Mouse (Mus musculus) right cerebral cortex, postnatal 4 days (tissue): ENCODE measurements at regions not wholly inside any gene's neighbourhood (a gene's known extent, or its start where the extent isn't known, plus 50 kb on each side); places are given as distances from the start of the nearest gene placed in this dataset.

ENCODE experiments used
- DNase-seq: peaks from one replicate; pipeline ENCODE4 v3.0.0-alpha.2; 2022

- DNase-seq, result peak; percentile 88
Observed at GRCm38 (mm10) chr16:30008451-30009357, 55.5 kb upstream of the Hes1 start.

DNA sequence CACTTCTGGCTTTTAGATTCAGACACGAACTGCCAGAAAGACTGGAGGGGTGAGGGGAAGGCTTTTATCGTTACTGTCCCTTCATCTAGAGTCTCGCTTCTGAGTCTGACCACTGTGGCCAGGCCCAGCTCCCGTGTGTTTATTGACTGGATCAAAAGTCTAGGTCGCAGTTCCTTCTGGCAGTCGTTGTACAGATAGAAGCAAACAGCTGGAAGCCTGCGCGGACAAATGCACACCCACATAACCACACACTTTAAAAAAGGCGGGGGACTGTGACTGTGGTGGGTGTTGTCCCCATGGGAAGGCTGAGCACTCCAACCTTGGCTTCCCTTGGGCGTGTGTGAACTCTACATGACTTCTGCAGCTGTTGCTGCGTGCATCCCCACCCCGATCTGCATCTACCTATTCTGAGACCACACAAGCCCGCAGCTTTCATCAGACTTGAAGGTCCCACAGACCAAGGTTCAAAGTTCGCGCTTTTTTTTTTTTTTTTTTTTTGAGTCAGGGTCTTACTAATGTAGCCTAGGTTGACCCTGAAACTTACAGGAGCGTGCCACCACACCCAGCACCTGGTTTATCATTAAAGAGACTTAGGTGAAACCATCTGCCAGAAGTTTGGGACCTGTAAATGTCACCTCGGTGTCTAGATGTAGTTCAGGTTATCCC, 54.5 kb upstream of the Hes1 start:
- DNase-seq, result no peak

DNA sequence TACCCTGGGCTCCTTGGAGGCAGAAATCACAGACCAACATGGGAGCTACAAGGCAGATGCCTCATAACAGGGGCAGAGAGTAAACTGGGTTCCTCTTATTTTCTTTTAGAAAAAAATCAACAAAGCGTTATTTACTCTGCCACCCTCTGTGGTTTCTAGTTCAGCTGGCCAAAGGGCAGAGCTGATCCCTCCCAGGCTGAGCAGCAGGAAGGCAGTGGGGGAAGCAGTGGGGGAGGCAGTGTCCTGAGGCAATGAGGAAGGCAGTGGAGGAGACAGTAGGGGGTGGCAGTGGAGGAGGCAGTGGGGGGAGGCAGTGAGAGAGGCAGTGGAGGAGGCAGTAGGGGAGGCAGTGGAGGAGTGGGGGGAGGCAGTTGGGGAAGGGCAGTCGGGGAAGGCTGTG, 51.1 kb upstream of the Hes1 start:
- no peak for DNase-seq

DNA sequence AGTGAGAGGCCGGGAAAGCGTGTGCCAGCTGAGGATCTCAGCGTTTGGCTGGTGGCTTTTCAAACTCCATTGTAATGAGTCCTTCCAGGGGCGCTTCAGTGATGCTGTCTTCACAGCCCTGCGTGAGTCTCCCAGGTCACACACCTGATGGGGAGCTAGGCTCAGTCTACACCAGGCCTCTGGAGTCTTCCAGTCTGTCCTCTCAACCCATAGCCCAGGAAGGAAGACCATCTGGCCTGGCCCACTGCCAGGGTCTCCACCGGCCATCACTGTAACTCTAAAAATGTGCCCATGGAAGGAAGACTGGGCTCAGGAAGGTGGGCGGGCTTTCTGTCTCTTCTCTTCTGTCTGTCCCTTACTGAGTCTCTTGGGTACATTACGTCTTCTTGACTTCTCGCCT, 50.2 kb upstream of the Hes1 start:
- no peak for DNase-seq
